Mouse (Mus musculus) leukemia stem cell, adult 10-12 weeks (primary cell): ENCODE measurements around the gene Acy3. TPM values are rescaled to one million over a fixed set of nuclear protein-coding genes. Genes with fewer than 3 reads are reported as not detected.

Experiments used
- polyA plus RNA-seq: library from polyadenylated mRNA; stranded (reverse); fragments of >175 nt; gene quantifications from 2 replicates; pipeline ENCODE4 v1.2.3, GENCODE M21; 2012; ENCODE audit warnings: low replicate concordance

The Acy3 gene
- polyA plus RNA-seq, result 4.2 and 13.1 TPM in 2 replicates

DNA sequence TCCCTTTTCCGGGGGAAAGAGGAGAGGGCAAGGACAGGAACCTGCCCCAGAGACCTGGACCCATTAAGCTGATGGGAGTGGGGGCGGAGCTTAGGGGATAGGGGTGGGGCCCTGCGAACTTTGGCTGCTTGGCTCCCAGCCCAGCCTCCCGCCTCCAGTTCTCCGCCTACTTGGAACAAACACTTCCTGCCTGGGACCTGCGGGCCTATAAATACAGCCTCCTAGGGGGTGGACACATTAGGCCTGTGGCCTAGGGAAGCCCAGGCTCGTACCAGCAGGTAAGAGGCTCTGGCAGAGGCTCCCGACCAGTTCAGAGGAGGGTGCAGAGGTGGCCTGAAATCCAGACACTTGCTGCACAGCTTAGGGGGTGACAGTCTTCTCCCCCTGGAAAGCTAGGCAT is at the start of gene Acy3:
Gene Acy3, plus strand, starts transcription at position 237 of the 400 bp plus-strand sequence.

DNA sequence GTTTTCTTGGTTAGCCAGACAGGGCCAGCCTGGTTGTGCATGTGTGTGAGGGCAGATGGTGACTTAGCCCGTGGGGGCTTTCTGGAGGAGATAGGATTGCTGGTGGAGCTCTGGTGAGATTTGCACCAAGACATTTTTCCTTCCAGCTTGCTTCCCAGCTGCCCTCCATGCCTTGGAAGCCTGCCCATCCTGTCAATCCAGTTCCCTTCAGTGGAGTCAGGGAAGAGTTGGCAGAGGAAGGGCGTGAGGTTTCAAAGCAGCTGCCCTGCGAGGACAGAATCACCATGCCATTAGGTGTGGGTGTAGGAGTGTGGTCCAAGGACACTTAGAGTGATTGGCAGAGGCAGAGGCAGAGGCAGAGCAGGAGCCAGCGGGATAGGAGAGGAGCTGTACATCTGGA is 27.9 kb upstream of the Acy3 start, which contains the start of gene Aldh3b3:
Gene Aldh3b3, plus strand, starts transcription at position 176 of the 400 bp plus-strand sequence.

DNA sequence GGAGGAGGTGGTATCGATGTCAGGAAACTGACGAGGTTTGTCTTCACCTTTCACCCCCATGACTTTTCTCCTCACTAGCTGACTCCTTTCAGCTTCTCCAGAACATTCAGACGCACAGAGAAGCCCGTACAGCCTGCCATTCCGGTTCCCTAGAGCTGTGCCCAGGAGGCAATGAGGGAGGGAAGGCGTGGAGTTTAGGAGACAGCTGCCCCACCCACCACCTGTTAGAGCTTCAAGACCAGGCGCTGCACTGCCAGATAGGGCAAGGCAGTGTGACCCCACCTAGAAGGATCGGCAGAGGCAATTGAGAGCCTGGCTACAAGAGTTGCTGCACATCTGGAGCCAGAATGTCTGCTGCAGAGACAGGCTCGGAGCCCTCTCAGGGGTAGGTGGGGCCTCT is 14.1 kb upstream of the Acy3 start, which contains the start of gene Aldh3b2:
Gene Aldh3b2, plus strand, starts transcription at position 100 of the 400 bp plus-strand sequence.

DNA sequence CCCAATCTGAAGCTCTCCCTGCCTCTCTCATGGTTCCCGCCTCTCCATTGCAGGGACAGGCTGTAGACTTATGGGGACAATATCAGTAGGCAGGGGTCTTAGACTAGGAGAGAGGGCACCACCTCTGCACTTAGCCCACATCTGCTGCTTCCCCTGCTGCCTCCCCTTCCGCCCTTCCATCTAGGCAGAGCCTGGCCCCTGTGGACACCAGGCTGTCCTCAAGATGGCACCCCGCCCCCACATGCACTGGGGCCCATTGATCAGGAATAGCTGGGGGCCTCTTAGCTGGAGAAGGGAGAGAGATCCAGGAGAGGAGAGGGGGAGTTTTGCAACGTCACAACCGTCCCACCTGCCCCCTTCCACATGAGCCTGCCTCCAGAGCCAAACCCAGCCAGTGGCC is 6.0 kb downstream of the Acy3 start, which contains the start of gene Tbx10:
Gene Tbx10, plus strand, starts transcription at position 337 of the 400 bp plus-strand sequence.

DNA sequence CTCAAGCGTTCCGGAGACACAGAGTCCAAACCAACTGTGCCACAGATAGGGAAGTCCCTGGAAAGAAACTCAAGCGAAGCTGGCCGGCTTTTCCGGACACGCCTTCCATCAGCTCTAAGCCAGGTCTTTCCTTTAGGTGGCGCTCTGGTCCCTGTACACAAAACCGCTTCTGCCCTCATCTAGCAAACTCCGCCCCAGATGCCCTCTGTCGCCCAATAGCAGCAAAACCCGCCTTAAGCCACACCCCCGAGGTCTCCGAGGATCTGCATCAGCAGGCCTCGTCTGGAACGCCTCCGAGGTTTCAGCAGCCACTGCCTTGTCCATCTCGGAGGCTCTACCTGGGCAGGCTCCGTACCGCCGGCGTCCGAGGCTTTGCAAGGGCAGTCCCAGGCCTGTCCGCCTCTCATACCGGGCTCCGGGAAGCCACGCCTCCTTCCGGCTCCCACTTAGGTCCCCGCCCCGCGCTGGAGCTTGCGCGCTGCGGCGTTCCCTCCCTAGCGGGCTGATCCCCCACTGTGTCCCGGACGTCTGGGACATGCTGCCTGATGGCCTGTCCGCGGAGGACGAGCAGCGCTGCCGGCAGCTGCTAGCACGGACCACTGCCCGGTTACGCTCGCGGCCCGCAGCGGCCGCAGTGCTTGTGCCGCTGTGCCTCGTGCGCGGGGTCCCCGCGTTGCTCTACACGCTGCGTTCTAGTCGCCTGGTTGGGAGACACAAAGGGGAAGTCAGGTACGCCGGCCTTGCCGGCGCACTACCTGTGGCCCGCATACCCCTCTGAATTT is 13.9 kb downstream of the Acy3 start, which contains the start of the genes Nudt8 and Gm49405:
Gene Nudt8, plus strand, starts transcription at position 462 of the 782 bp plus-strand sequence.
Gene Gm49405, plus strand, starts transcription at position 508 of the 782 bp plus-strand sequence.

DNA sequence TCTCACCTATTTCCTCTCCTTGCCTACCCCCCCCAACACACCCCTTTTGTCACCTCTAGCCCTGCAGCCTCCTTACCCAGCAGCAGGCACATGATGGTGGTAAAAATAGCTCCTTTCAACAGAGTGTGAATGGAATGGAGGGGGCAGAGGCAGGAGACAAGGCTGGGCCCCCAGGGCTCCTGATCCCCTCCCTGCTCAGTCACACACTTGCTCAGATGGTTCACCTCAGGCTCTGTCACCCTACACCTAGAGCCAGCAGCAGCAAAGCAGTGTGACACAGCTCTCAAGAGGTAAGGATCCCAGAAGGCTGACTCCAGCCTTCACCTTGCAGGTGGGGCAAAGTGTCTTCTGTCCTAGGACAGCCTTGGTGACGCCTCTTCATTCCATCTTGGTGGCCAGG is 16.7 kb downstream of the Acy3 start, which contains the start of gene Doc2g:
Gene Doc2g, plus strand, starts transcription at position 202 of the 400 bp plus-strand sequence.

DNA sequence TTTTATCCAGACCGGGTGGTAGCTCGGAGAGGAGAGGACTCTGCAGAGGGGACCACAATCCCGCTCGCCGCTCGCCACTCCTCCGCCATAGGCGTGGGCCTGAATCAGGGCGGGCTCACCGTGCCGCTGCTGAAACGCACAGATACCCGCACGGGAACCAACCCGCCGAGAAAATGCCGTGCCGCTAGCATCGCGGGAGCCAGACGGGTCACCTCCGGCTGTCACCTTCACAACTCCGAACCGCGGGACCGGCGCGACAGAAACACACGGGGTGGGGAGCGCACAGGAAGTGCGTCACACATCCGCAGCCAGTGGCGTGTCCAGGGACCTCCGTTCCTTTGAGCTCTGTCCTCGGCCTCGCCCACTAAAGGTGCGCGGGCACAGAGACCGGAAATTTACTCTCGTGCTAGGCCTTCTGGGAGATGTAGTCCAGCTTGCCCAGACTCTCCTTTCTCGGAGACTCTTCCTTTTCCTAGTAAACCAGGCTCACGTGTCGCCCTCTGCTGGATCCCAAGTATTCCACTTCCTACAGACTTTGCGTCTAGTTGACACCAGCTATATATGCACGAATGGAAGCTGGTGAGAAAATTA is 26.2 kb downstream of the Acy3 start, which contains the start of gene Ndufv1:
Gene Ndufv1, minus strand, starts transcription at position 375 of the 591 bp plus-strand sequence.

DNA sequence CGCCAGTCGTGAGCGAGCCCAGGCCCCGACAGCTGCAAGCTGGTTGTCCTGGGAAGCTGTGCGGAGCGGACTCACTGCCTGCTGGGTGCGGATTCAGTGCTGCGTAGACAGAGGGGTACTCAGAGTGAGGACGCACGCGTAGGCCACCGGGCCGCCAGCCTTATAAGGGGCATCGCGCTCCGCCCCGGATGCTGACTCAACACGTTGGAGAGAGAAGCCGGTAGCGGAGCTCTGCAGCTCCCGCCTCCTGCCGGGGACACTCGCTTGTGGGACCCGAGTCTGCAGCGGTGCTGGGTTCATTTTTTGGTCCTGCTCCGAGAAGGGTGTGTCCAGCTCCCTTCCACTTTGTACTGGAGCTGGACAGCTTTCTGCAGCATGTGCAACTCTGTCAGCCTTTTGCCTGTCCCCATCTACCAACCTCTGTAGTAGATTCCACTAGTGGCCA is 51.4 kb downstream of the Acy3 start, which contains the start of gene Gstp1:
Gene Gstp1, minus strand, starts transcription at position 198 of the 445 bp plus-strand sequence.

Other genes starting within 250 kb of the Acy3 start
- 6.5 and 8.3 TPM in 2 replicates for gene Kmt5b, start 219.1 kb upstream of the Acy3 start, polyA plus RNA-seq
- 11.0 and 16.6 TPM in 2 replicates for gene Chka, start 134.8 kb upstream of the Acy3 start, polyA plus RNA-seq
- gene Tcirg1, start 79.4 kb upstream of the Acy3 start, polyA plus RNA-seq, result 75.8 and 86.6 TPM in 2 replicates
- 14.8 and 113 TPM in 2 replicates for gene Ndufs8, start 73.8 kb upstream of the Acy3 start, polyA plus RNA-seq
- gene Aldh3b1, start 56.8 kb upstream of the Acy3 start, polyA plus RNA-seq, result 3.5 and 4.9 TPM in 2 replicates
- 122 and 124 TPM in 2 replicates for gene Unc93b1, start 51.4 kb upstream of the Acy3 start, polyA plus RNA-seq
- gene Aldh3b3, start 27.9 kb upstream of the Acy3 start, polyA plus RNA-seq, result not detected in 2 replicates
- 0.26 and 0.83 TPM in 2 replicates for gene Aldh3b2, start 14.2 kb upstream of the Acy3 start, polyA plus RNA-seq
- gene Tbx10, start 6.2 kb downstream of the Acy3 start, polyA plus RNA-seq, result not detected in 2 replicates
- 18.3 and 18.7 TPM in 2 replicates for gene Nudt8, start 14.0 kb downstream of the Acy3 start, polyA plus RNA-seq
- gene Gm49405, start 14.1 kb downstream of the Acy3 start, polyA plus RNA-seq, result 5.0 TPM in 2 replicates
- 9.6 and 25.7 TPM in 2 replicates for gene Doc2g, start 16.7 kb downstream of the Acy3 start, polyA plus RNA-seq
- 116 and 238 TPM in 2 replicates for gene Ndufv1, start 26.2 kb downstream of the Acy3 start, polyA plus RNA-seq
- gene Gstp1, start 51.4 kb downstream of the Acy3 start, polyA plus RNA-seq, result 87.4 and 343 TPM in 2 replicates
- 0.83 TPM in 1 of 2 replicates, not detected in the other for gene Gstp2, start 59.5 kb downstream of the Acy3 start, polyA plus RNA-seq
- gene Gstp3, start 73.0 kb downstream of the Acy3 start, polyA plus RNA-seq, result 8.9 and 10.2 TPM in 2 replicates
- not detected in 2 replicates for gene Cabp2, start 95.0 kb downstream of the Acy3 start, polyA plus RNA-seq
- gene Cdk2ap2, start 110.6 kb downstream of the Acy3 start, polyA plus RNA-seq, result 187 and 207 TPM in 2 replicates
- gene Pitpnm1, start 113.4 kb downstream of the Acy3 start, polyA plus RNA-seq, result 116 and 152 TPM in 2 replicates
- 140 and 201 TPM in 2 replicates for gene Aip, start 139.3 kb downstream of the Acy3 start, polyA plus RNA-seq
- gene Gpr152, start 153.2 kb downstream of the Acy3 start, polyA plus RNA-seq, result not detected in 2 replicates
- gene Cabp4, start 157.5 kb downstream of the Acy3 start, polyA plus RNA-seq, result 0.80 and 4.6 TPM in 2 replicates
- 68.6 and 81.7 TPM in 2 replicates for gene Coro1b, start 162.0 kb downstream of the Acy3 start, polyA plus RNA-seq
- gene Ptprcap, start 167.0 kb downstream of the Acy3 start, polyA plus RNA-seq, result 311 and 444 TPM in 2 replicates
- gene Rps6kb2, start 176.8 kb downstream of the Acy3 start, polyA plus RNA-seq, result 165 and 201 TPM in 2 replicates
- gene Carns1, start 188.9 kb downstream of the Acy3 start, polyA plus RNA-seq, result 2.9 and 5.8 TPM in 2 replicates
- 91.7 and 91.9 TPM in 2 replicates for gene Tbc1d10c, start 204.7 kb downstream of the Acy3 start, polyA plus RNA-seq
- gene Ppp1ca, start 205.5 kb downstream of the Acy3 start, polyA plus RNA-seq, result 230 and 449 TPM in 2 replicates
- gene Rad9a, start 215.1 kb downstream of the Acy3 start, polyA plus RNA-seq, result 31.9 and 46.0 TPM in 2 replicates
- 22.4 and 34.6 TPM in 2 replicates for gene Clcf1, start 227.7 kb downstream of the Acy3 start, polyA plus RNA-seq
- 2.6 and 21.1 TPM in 2 replicates for gene AC109138.7, start 227.8 kb downstream of the Acy3 start, polyA plus RNA-seq
- gene Pold4, start 245.3 kb downstream of the Acy3 start, polyA plus RNA-seq, result 20.7 and 38.4 TPM in 2 replicates